8 mouse cellular contexts compared by ENCODE assay signal in the genomic region with DNA sequence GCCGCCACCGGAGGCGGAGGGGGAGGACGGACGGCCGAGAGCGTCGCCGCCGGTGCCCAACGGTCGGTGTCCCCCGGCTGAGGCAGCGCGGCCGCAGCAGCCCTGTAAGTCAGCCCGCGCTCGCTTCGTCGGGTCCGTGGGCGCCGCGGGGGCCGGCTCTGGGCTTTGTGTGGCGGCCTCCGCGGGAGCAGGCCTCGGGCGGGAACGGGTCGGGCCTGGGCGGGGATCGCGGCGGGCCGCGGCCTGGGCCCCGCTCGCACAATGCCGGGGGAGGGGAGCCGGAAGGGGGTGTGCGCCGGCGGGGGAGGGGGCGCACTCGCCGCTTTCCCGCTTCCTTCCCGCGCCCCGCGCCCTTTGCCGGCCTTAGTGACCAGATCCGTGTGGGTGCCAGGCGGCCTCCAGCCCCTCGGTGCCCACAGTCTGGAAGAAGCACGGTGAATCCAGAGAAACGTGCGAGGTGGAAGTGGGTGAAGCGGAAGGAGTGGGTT. TPM values are rescaled to one million over a fixed set of nuclear protein-coding genes. Genes with fewer than 3 reads are reported as not detected.
DNase-seq lines count a peak whose midpoint lies in the region; ATAC-seq and TF ChIP-seq lines count a peak whose summit lies in the region.

No protein-coding gene starts in this region.

- peaks cover 12% of the 10 kb centered on the region for H3K4me1 ChIP-seq in intestine, embryonic 16.5 days (ENCODE audit: control insufficient read depth, insufficient read depth, low read length)
- peaks cover 16 to 18% of the 10 kb centered on the region in 2 experiments for H3K4me1 ChIP-seq in liver, embryonic 14.5 days (replicated peaks; ENCODE audit: control insufficient read depth in 2 of 2, insufficient read depth in 2 of 2, low read length in 1 of 2)

- peak overlapping the region; percentile 94 for H3K4me3 ChIP-seq in intestine, embryonic 16.5 days (ENCODE audit: low read length)
- peak overlapping the region; percentile 92 to 100 for H3K4me3 ChIP-seq in liver, embryonic 14.5 days (ENCODE audit: insufficient read depth in 1 of 2, low read depth in 2 of 2, low read length in 2 of 2)
- H3K4me3 ChIP-seq in myocyte: peak overlapping the region; percentile 90

- peak overlapping the region; percentile 98 for H3K9ac ChIP-seq in intestine, embryonic 16.5 days (ENCODE audit: low read depth, low read length)
- peak overlapping the region; percentile 98 for H3K9ac ChIP-seq in liver, embryonic 14.5 days (replicated peaks)

- H3K27me3 ChIP-seq in intestine, embryonic 16.5 days (replicated peaks; ENCODE audit: control insufficient read depth, insufficient read depth, low read length): no peaks in the 10 kb centered on the region
- H3K27me3 ChIP-seq in liver, embryonic 14.5 days (ENCODE audit: control insufficient read depth, insufficient read depth, low read length): no peaks in the 10 kb centered on the region
- no peaks in the 10 kb centered on the region for H3K27me3 ChIP-seq in myocyte (ENCODE audit: control insufficient read depth, insufficient read depth, insufficient read length)

- H3K36me3 ChIP-seq in intestine, embryonic 16.5 days (ENCODE audit: control insufficient read depth, insufficient read depth, low read length): no peaks in the 10 kb centered on the region
- H3K36me3 ChIP-seq in liver, embryonic 14.5 days (replicated peaks; ENCODE audit: control insufficient read depth, insufficient read depth, low read depth): no peaks in the 10 kb centered on the region
- no peaks in the 10 kb centered on the region for H3K36me3 ChIP-seq in myocyte (ENCODE audit: control insufficient read depth, insufficient read depth)

- TF ChIP-seq CTCF in liver, embryonic 14.5 days (IDR thresholded peaks at IDR 0.05; ENCODE audit: low read depth): no peak

- TF ChIP-seq EP300 in liver, embryonic 14.5 days (IDR thresholded peaks at IDR 0.05; ENCODE audit: low read depth): no peak

- peak; percentile 7 for TF ChIP-seq POLR2A in myocyte (IDR thresholded peaks at IDR 0.05; ENCODE audit: insufficient read length, low read depth)

- H3K4me2 ChIP-seq in intestine, embryonic 16.5 days (ENCODE audit: low read depth, low read length): peak overlapping the region; percentile 75
- H3K4me2 ChIP-seq in liver, embryonic 14.5 days (ENCODE audit: low read depth): peak overlapping the region; percentile 90
- H3K4me2 ChIP-seq in myocyte (ENCODE audit: low read depth): no peak overlapping the region

- 1% methylated on average over 55 of the region's 62 CpGs for WGBS in intestine, embryonic 16.5 days
- 1% methylated on average over 54 of the region's 62 CpGs for whole genome bisulfite sequencing in liver, embryonic 14.5 days (ENCODE audit: insufficient replicate concordance)

- H3K27ac ChIP-seq in intestine, embryonic 16.5 days (ENCODE audit: low read length): peak overlapping the region; percentile 98
- peak overlapping the region; percentile 86 for H3K27ac ChIP-seq in liver, embryonic 14.5 days

- peak overlapping the region; percentile 94 for H3ac ChIP-seq in myocyte (ENCODE audit: control insufficient read depth, insufficient read length)

- H3K79me2 ChIP-seq in myocyte (ENCODE audit: control insufficient read depth, insufficient read depth): peaks cover 55% of the 10 kb centered on the region

- H3K9me3 ChIP-seq in intestine, embryonic 16.5 days (ENCODE audit: control insufficient read depth, low read length): no peaks in the 10 kb centered on the region
- H3K9me3 ChIP-seq in liver, embryonic 14.5 days (ENCODE audit: control insufficient read depth, low read length): no peaks in the 10 kb centered on the region

- DNase-seq in ovary, postnatal 10 days (ENCODE audit: low spot score): peak; percentile 37
- DNase-seq in ovary, adult 18-20 months (ENCODE audit: low spot score): no peak
- DNase-seq in cerebellum, postnatal 4 days (ENCODE audit: low spot score in 2 of 2): peak; percentile 31 to 56
- DNase-seq in gastrocnemius, postnatal 10 days: peak; percentile 54
- DNase-seq in liver, embryonic 14.5 days (ENCODE audit: low read depth in 3 of 3, low spot score in 3 of 3): no peak
- DNase-seq in testis, postnatal 10 days (ENCODE audit: low spot score): peak; percentile 80

- ATAC-seq in intestine, embryonic 16.5 days: peak; percentile 86
- ATAC-seq in liver, embryonic 14.5 days (ENCODE audit: insufficient read depth): peak; percentile 73

TF ChIP-seq in myocyte, 11 proteins besides CTCF, POLR2A, EP300 and RAD21:
- TF ChIP-seq TCF12 (IDR thresholded peaks at IDR 0.05; ENCODE audit: insufficient read depth, poor library complexity, severe bottlenecking) (no peak), POLR2AphosphoS2 (IDR thresholded peaks at IDR 0.05; ENCODE audit: insufficient read length, low read depth) (no peak), SRF (IDR thresholded peaks at IDR 0.05; ENCODE audit: control insufficient read depth, insufficient read length, low read depth) (no peak), CEBPB (IDR thresholded peaks at IDR 0.05; ENCODE audit: insufficient read depth, poor library complexity, severe bottlenecking) (no peak), MYOG (IDR thresholded peaks at IDR 0.05; ENCODE audit: control insufficient read depth in 1 of 3, insufficient read depth in 1 of 3, insufficient read length in 2 of 3, low read depth in 2 of 3) (no peak), MAX (IDR thresholded peaks at IDR 0.05; ENCODE audit: low read depth) (no peak), MYOD1 (IDR thresholded peaks at IDR 0.05; ENCODE audit: control insufficient read depth in 1 of 3, insufficient read length in 2 of 3, low read depth in 2 of 3) (no peak)

RNA-seq across cellular contexts. Expression of gene Pum2, which starts 0.5 kb away (rescaled TPM):
- 10 to 100 TPM; 80.7 to 98.1 TPM for total RNA-seq in gastrocnemius, postnatal 10 days (2021)
- polyA plus RNA-seq in intestine, embryonic 16.5 days (2015; fragmentation: Nextera tagmentation; extraction: Ambion mirVana): 31.9 and 34.3 TPM in 2 replicates
- 17.3 and 20.6 TPM in 2 replicates for polyA plus RNA-seq in liver, embryonic 14.5 days (2012; rRNA removed)
- polyA plus RNA-seq in liver, embryonic 14.5 days (2014; fragmentation: Nextera tagmentation; extraction: Ambion mirVana): 18.4 and 20.8 TPM in 2 replicates
- polyA plus RNA-seq in myocyte (2012; fragmentation: generic; extraction: Trizol): 17.8 TPM

Comparison
In these comparisons a context has a peak if more than half of its experiments do, and no peak if none do; other contexts are left out.
1. DNase-seq: peak in ovary, postnatal 10 days (single experiment), cerebellum, postnatal 4 days (2 of 2), gastrocnemius, postnatal 10 days (single experiment) and testis, postnatal 10 days (single experiment); none in ovary, adult 18-20 months (single experiment) and liver, embryonic 14.5 days (0 of 3).
2. Peak in every context shown above with its lines, with median percentiles within 50 percentile points of each other: H3K4me3 ChIP-seq.